ENCODE assay signal across 9 mouse cellular contexts in genomic region chr17:79948591-79949475, GRCm38 (mm10). TPM values are rescaled to one million over a fixed set of nuclear protein-coding genes. Genes with fewer than 3 reads are reported as not detected.
A peak's percentile ranks its signal among the peaks of the same experiment; 100 is the strongest.
DNase-seq lines count a peak whose midpoint lies in the region; ATAC-seq and TF ChIP-seq lines count a peak whose summit lies in the region.
"Had no signal": no experiment of that assay in that cellular context is flagged by ENCODE, and none has a peak within 500 bp of the region (broad histone marks: within the 10 kb centered on the region; RNA-seq: fewer than 3 reads in every experiment).

No protein-coding gene starts in this region.

- no peak overlapping the region for H3K4me2 ChIP-seq in hindbrain, embryonic 11.5 days (replicated peaks; ENCODE audit: low read depth, low read length)
- H3K4me2 ChIP-seq in hindbrain, embryonic 14.5 days (replicated peaks) = no peak overlapping the region
- peak overlapping the region; percentile 59 for H3K4me2 ChIP-seq in myocyte (ENCODE audit: low read depth)
- H3K4me2 ChIP-seq: liver, embryonic 13.5 days had no signal

- no peak overlapping the region for H3K9ac ChIP-seq in hindbrain, embryonic 11.5 days (ENCODE audit: low read depth, low read length)
- no peak overlapping the region for H3K9ac ChIP-seq in hindbrain, embryonic 14.5 days
- H3K9ac ChIP-seq: liver, embryonic 13.5 days had no signal

- H3ac ChIP-seq in myocyte (ENCODE audit: control insufficient read depth, insufficient read length) = no peak overlapping the region

- DNase-seq in hindbrain, embryonic 11.5 days (ENCODE audit: low spot score) = no peak
- no peak for DNase-seq in hindbrain, embryonic 10.5 days (ENCODE audit: low spot score)
- peak; percentile 47 for DNase-seq in hindbrain, embryonic 14.5 days (ENCODE audit: low spot score)
- no peak for DNase-seq in kidney, postnatal 10 days
- DNase-seq in heart, postnatal 4 days = no peak
- DNase-seq in thymus, postnatal 0 days (ENCODE audit: low spot score) = no peak
- DNase-seq: liver, embryonic 13.5 days had no signal

- WGBS in hindbrain, embryonic 11.5 days = 53% methylated on average over 11 of the region's 11 CpGs
- 59% methylated on average over 11 of the region's 11 CpGs for WGBS in hindbrain, embryonic 10.5 days
- 27% methylated on average over 11 of the region's 11 CpGs for WGBS in hindbrain, embryonic 14.5 days

- no peak overlapping the region for H3K27ac ChIP-seq in hindbrain, embryonic 11.5 days (ENCODE audit: low read depth, low read length)
- no peak overlapping the region for H3K27ac ChIP-seq in hindbrain, embryonic 10.5 days
- peak overlapping the region; percentile 49; the same call in 1 of the 2 replicates for H3K27ac ChIP-seq in hindbrain, embryonic 14.5 days
- H3K27ac ChIP-seq: liver, embryonic 13.5 days had no signal

- 0 out of 2 replicates have a peak, but pooled peaks have one; percentile 43 for ATAC-seq in hindbrain, embryonic 11.5 days (ENCODE audit: low FRiP score)
- ATAC-seq in cerebellum, adult (ENCODE audit: insufficient number of reproducible peaks, low FRiP score, low TSS enrichment) = peak; percentile 73
- ATAC-seq in hindbrain, embryonic 14.5 days (ENCODE audit: low FRiP score) = peak; percentile 64; the same call in 1 of the 2 replicates

- H3K9me3 ChIP-seq in hindbrain, embryonic 11.5 days (ENCODE audit: control insufficient read depth, low read length) = no peaks in the 10 kb centered on the region
- H3K9me3 ChIP-seq in hindbrain, embryonic 10.5 days = no peaks in the 10 kb centered on the region
- H3K9me3 ChIP-seq in hindbrain, embryonic 14.5 days (ENCODE audit: control insufficient read depth, low read length) = no peaks in the 10 kb centered on the region
- H3K9me3 ChIP-seq: liver, embryonic 13.5 days had no signal

- no peaks in the 10 kb centered on the region for H3K79me2 ChIP-seq in myocyte (ENCODE audit: control insufficient read depth, insufficient read depth)

- no peaks in the 10 kb centered on the region for H3K36me3 ChIP-seq in hindbrain, embryonic 11.5 days (ENCODE audit: control insufficient read depth, insufficient read depth, low read length)
- H3K36me3 ChIP-seq in hindbrain, embryonic 10.5 days = no peaks in the 10 kb centered on the region
- no peaks in the 10 kb centered on the region for H3K36me3 ChIP-seq in hindbrain, embryonic 14.5 days (replicated peaks; ENCODE audit: control insufficient read depth, insufficient read depth)
- no peaks in the 10 kb centered on the region for H3K36me3 ChIP-seq in myocyte (ENCODE audit: control insufficient read depth, insufficient read depth)
- H3K36me3 ChIP-seq: liver, embryonic 13.5 days had no signal

- no peaks in the 10 kb centered on the region for H3K27me3 ChIP-seq in hindbrain, embryonic 11.5 days (ENCODE audit: control insufficient read depth, insufficient read depth, low read length)
- no peaks in the 10 kb centered on the region; the same call in 1 of the 2 replicates for H3K27me3 ChIP-seq in hindbrain, embryonic 10.5 days (ENCODE audit: insufficient read depth, poor library complexity, severe bottlenecking)
- H3K27me3 ChIP-seq in hindbrain, embryonic 14.5 days (ENCODE audit: control insufficient read depth, insufficient read depth, low read length) = no peaks in the 10 kb centered on the region
- peaks cover 18% of the 10 kb centered on the region for H3K27me3 ChIP-seq in myocyte (ENCODE audit: control insufficient read depth, insufficient read depth, insufficient read length)

- H3K4me1 ChIP-seq in hindbrain, embryonic 11.5 days (replicated peaks; ENCODE audit: control insufficient read depth, insufficient read depth, low read length) = no peaks in the 10 kb centered on the region
- peaks cover 17% of the 10 kb centered on the region; the same call in 1 of the 2 replicates for H3K4me1 ChIP-seq in hindbrain, embryonic 10.5 days (replicated peaks)
- H3K4me1 ChIP-seq in hindbrain, embryonic 14.5 days (replicated peaks; ENCODE audit: control insufficient read depth, insufficient read depth, low read length) = no peaks in the 10 kb centered on the region; the same call in 1 of the 2 replicates

- no peak for TF ChIP-seq POLR2A in myocyte (IDR thresholded peaks at IDR 0.05; ENCODE audit: insufficient read length, low read depth)

- no peak overlapping the region for H3K4me3 ChIP-seq in hindbrain, embryonic 11.5 days (ENCODE audit: low read depth, low read length)
- H3K4me3 ChIP-seq in hindbrain, embryonic 10.5 days = no peak overlapping the region
- H3K4me3 ChIP-seq in hindbrain, embryonic 14.5 days (replicated peaks; ENCODE audit: low read length) = no peak overlapping the region
- H3K4me3 ChIP-seq in myocyte = no peak overlapping the region
- H3K4me3 ChIP-seq: liver, embryonic 13.5 days had no signal

TF ChIP-seq in myocyte, 11 proteins besides CTCF, POLR2A, EP300 and RAD21:
- TF ChIP-seq MAX (IDR thresholded peaks at IDR 0.05; ENCODE audit: low read depth) (no peak), CEBPB (IDR thresholded peaks at IDR 0.05; ENCODE audit: insufficient read depth, poor library complexity, severe bottlenecking) (no peak), TCF3 (IDR thresholded peaks at IDR 0.05; ENCODE audit: insufficient read length, low read depth) (no peak), USF1 (IDR thresholded peaks at IDR 0.05; ENCODE audit: low read depth) (no peak), POLR2AphosphoS2 (IDR thresholded peaks at IDR 0.05; ENCODE audit: insufficient read length, low read depth) (no peak), E2F4 (IDR thresholded peaks at IDR 0.05; ENCODE audit: insufficient read depth) (no peak), REST (IDR thresholded peaks at IDR 0.05; ENCODE audit: insufficient read depth, insufficient read length) (no peak), SRF (IDR thresholded peaks at IDR 0.05; ENCODE audit: control insufficient read depth, insufficient read length, low read depth) (no peak), MYOD1 (IDR thresholded peaks at IDR 0.05; ENCODE audit: control insufficient read depth in 1 of 3, insufficient read length in 2 of 3, low read depth in 2 of 3) (no peak), MYOG (IDR thresholded peaks at IDR 0.05; ENCODE audit: control insufficient read depth in 1 of 3, insufficient read depth in 1 of 3, insufficient read length in 2 of 3, low read depth in 2 of 3) (no peak), TCF12 (IDR thresholded peaks at IDR 0.05; ENCODE audit: insufficient read depth, poor library complexity, severe bottlenecking) (no peak)

RNA-seq across cellular contexts. Expression of gene Atl2, which starts 52.9 kb away (rescaled TPM):
- polyA plus RNA-seq in hindbrain, embryonic 11.5 days (2014; fragmentation: Nextera tagmentation; extraction: Ambion mirVana) = 41.3 and 43.6 TPM in 2 replicates
- polyA plus RNA-seq in hindbrain, embryonic 10.5 days (2016; fragmentation: Nextera tagmentation; extraction: Ambion mirVana) = 31.5 and 38.7 TPM in 2 replicates
- polyA plus RNA-seq in hindbrain, embryonic 14.5 days (2014; fragmentation: Nextera tagmentation; extraction: Ambion mirVana) = 39.4 and 44.5 TPM in 2 replicates
- polyA plus RNA-seq in myocyte (2012; fragmentation: generic; extraction: Trizol) = 13.9 TPM
- total RNA-seq in heart, postnatal 4 days (2021) = 10 to 100 TPM; 32.5 to 33.8 TPM
- polyA plus RNA-seq in thymus, postnatal 0 days (2015; fragmentation: Nextera tagmentation; extraction: Ambion mirVana) = 130 and 146 TPM in 2 replicates
